Mouse (Mus musculus): ENCODE results near the gene S100a9. TPM values are rescaled to one million over a fixed set of nuclear protein-coding genes. Genes with fewer than 3 reads are reported as not detected.

Gene S100a9
- total RNA-seq (2023): 41,670 and 63,036 TPM in 2 replicates

DNA sequence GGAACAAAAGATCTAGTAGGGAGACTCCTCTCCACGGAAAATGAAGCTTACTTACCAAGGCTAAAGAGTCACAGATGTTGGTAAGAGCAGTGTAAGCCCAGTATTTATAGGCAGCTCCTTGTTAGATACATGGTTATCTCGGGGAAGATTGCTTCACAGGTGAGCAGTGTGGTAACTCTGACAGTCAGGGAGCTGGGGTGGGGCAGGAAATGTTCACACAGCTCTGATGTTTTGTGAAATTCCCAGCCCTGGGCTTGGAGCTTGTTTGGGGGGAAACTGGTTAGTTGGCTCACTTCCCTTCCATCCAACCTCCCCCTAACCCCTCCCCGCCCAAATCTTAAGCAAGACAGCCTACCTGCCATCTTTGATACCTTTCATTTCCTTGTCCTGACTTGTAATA is at the start of gene S100a9:
Gene S100a9 (minus strand): TSS at position 109 of the 400 bp plus-strand sequence.

GRCm38 (mm10) chr3:90726606-90727005 is 31.1 kb upstream of the S100a9 start, which contains the start of gene Pglyrp4:
Pglyrp4 (plus strand) TSS chr3:90726906.

GRCm38 (mm10) chr3:90668846-90669245 is 26.7 kb downstream of the S100a9 start, which contains the start of gene S100a8:
S100a8 (plus strand) TSS chr3:90668978.

GRCm38 (mm10) chr3:90653717-90654116 is 41.8 kb downstream of the S100a9 start, which contains the start of gene S100a7a:
S100a7a (plus strand) TSS chr3:90654017.

Other genes starting within 250 kb of the S100a9 start
- gene Npr1, start 229.9 kb downstream of the S100a9 start, total RNA-seq (2023): 0.69 TPM in 1 of 2 replicates, not detected in the other
- 56.3 and 69.0 TPM in 2 replicates for gene Ilf2, start 219.6 kb downstream of the S100a9 start, total RNA-seq (2023)
- 31.8 and 36.7 TPM in 2 replicates for gene Snapin, start 204.7 kb downstream of the S100a9 start, total RNA-seq (2023)
- gene Chtop, start 186.2 kb downstream of the S100a9 start, total RNA-seq (2023): 84.3 and 109 TPM in 2 replicates
- 15.8 and 19.3 TPM in 2 replicates for gene S100a1, start 181.3 kb downstream of the S100a9 start, total RNA-seq (2023)
- gene S100a13, start 181.3 kb downstream of the S100a9 start, total RNA-seq (2023): 35.7 and 46.4 TPM in 2 replicates
- gene S100a14, start 168.9 kb downstream of the S100a9 start, total RNA-seq (2023): not detected in 2 replicates
- gene S100a16, start 158.5 kb downstream of the S100a9 start, total RNA-seq (2023): not detected in 2 replicates
- 7.2 and 9.0 TPM in 2 replicates for gene S100a3, start 135.1 kb downstream of the S100a9 start, total RNA-seq (2023)
- 4.0 TPM in 1 of 2 replicates, not detected in the other for gene S100a2, start 105.5 kb downstream of the S100a9 start, total RNA-seq (2023)
- not detected in 2 replicates for gene Gm42674, start 93.8 kb downstream of the S100a9 start, total RNA-seq (2023)
- 255 and 265 TPM in 2 replicates for gene S100a4, start 92.0 kb downstream of the S100a9 start, total RNA-seq (2023)
- gene S100a5, start 87.2 kb downstream of the S100a9 start, total RNA-seq (2023): 1.8 TPM in 1 of 2 replicates, not detected in the other
- gene S100a6, start 82.8 kb downstream of the S100a9 start, total RNA-seq (2023): 1,586 and 1,659 TPM in 2 replicates
- 1.6 and 1.7 TPM in 2 replicates for gene S100a7a, start 41.7 kb downstream of the S100a9 start, total RNA-seq (2023)
- gene S100a8, start 26.7 kb downstream of the S100a9 start, total RNA-seq (2023): 28,077 and 51,899 TPM in 2 replicates
- gene Pglyrp4, start 31.2 kb upstream of the S100a9 start, total RNA-seq (2023): 1.2 and 1.7 TPM in 2 replicates
- not detected in 2 replicates for gene Gm5849, start 82.2 kb upstream of the S100a9 start, total RNA-seq (2023)

Measured in neutrophil, adult 65 days (primary cell).